Mouse (Mus musculus): ENCODE data around the gene Rbm20.
"Not testable (repeated sequence)": the region's sequence is repeated elsewhere in the genome, so short reads cannot be mapped to it uniquely, and the experiment has no call there.

The Rbm20 gene

GRCm38 (mm10) chr19:53903507-53904321 lies 226.6 kb downstream of the Rbm20 start:
- peak; percentile 44 for DNase-seq (ENCODE audit: low spot score)

GRCm38 (mm10) chr19:53904833-53905480 lies 227.9 kb downstream of the Rbm20 start:
- no peak for DNase-seq (ENCODE audit: low spot score)

- no peak for DNase-seq (ENCODE audit: low spot score)
These were observed 229.1 kb downstream of the Rbm20 start for GRCm38 (mm10) chr19:53906033-53906702.

- not testable (repeated sequence) for DNase-seq (ENCODE audit: low spot score)
These were observed 229.6 kb downstream of the Rbm20 start for GRCm38 (mm10) chr19:53906703-53907070.

- DNase-seq (ENCODE audit: low spot score), result no peak
These were observed 237.8 kb downstream of the Rbm20 start for GRCm38 (mm10) chr19:53914950-53915349.

Data from left cerebral cortex, adult 11 months (tissue).